Comparison of ENCODE assay signal across 8 mouse cellular contexts in genomic region chr3:31056047-31056650, GRCm38 (mm10). TPM values are rescaled to one million over a fixed set of nuclear protein-coding genes. Genes with fewer than 3 reads are reported as not detected.
DNase-seq lines count a peak whose midpoint lies in the region; ATAC-seq lines count a peak whose summit lies in the region.

No protein-coding gene starts in this region.

- no peaks in the 10 kb centered on the region for H3K9me3 ChIP-seq in lung, embryonic 16.5 days (ENCODE audit: control insufficient read depth, low read length)

- H3K4me3 ChIP-seq in lung, embryonic 16.5 days (ENCODE audit: low read length): peak overlapping the region; percentile 64

- peak; percentile 15 for DNase-seq in gastrocnemius, adult 18-20 months (ENCODE audit: low spot score)
- DNase-seq in gastrocnemius, adult 8-10 months (ENCODE audit: low spot score in 2 of 2): no peak
- peak; percentile 34 for DNase-seq in c-Kit-positive CD71-positive TER-119-positive erythroid progenitor cells, embryonic 14.5 days (ENCODE audit: low spot score)
- DNase-seq in heart, adult 18-20 months: peak; percentile 44 to 58
- DNase-seq in kidney, adult 11 months: peak; percentile 49
- DNase-seq in ovary, postnatal 36 days (ENCODE audit: low spot score): peak; percentile 33
- DNase-seq in layer of hippocampus, adult 11-12 months (ENCODE audit: low spot score): no peak

- H3K9ac ChIP-seq in lung, embryonic 16.5 days (ENCODE audit: low read length): peak overlapping the region; percentile 66

- no peaks in the 10 kb centered on the region for H3K27me3 ChIP-seq in lung, embryonic 16.5 days (ENCODE audit: control insufficient read depth, insufficient read depth, low read depth, low read length)

- 19% methylated on average over 17 of the region's 17 CpGs for WGBS in lung, embryonic 16.5 days

- no peaks in the 10 kb centered on the region for H3K4me1 ChIP-seq in lung, embryonic 16.5 days (replicated peaks; ENCODE audit: control insufficient read depth, insufficient read depth, low read length)

- peak; percentile 73 for ATAC-seq in lung, embryonic 16.5 days (ENCODE audit: low read depth)

- no peaks in the 10 kb centered on the region; the same call in 1 of the 2 replicates for H3K36me3 ChIP-seq in lung, embryonic 16.5 days (ENCODE audit: control insufficient read depth, insufficient read depth, low read length)

- H3K27ac ChIP-seq in lung, embryonic 16.5 days (ENCODE audit: low read length): no peak overlapping the region

- H3K4me2 ChIP-seq in lung, embryonic 16.5 days (ENCODE audit: low read depth, low read length): peak overlapping the region; percentile 70

RNA-seq across cellular contexts. Expression of gene Skil, which starts 38.7 kb away (rescaled TPM):
- 10 to 100 TPM; 13.2 to 17.1 TPM for total RNA-seq in gastrocnemius, adult 18-20 months (2021)
- 10 to 100 TPM in 1 of 4 experiments, 1 to 10 TPM in 3; 8.6 to 12.2 (median 8.9) TPM for total RNA-seq in gastrocnemius, adult 8-10 months (2022)
- 10 to 100 TPM; 13.6 to 14.0 TPM for total RNA-seq in heart, adult 18-20 months (2021)
- 20.6 and 22.2 TPM in 2 replicates for polyA plus RNA-seq in lung, embryonic 16.5 days (2015; fragmentation: Nextera tagmentation; extraction: Ambion mirVana)

Comparison
In these comparisons a context has a peak if more than half of its experiments do, and no peak if none do; other contexts are left out.
1. DNase-seq: peak in gastrocnemius, adult 18-20 months (single experiment), c-Kit-positive CD71-positive TER-119-positive erythroid progenitor cells, embryonic 14.5 days (single experiment), heart, adult 18-20 months (2 of 2), kidney, adult 11 months (single experiment) and ovary, postnatal 36 days (single experiment); none in gastrocnemius, adult 8-10 months (0 of 2) and layer of hippocampus, adult 11-12 months (single experiment).